Mouse (Mus musculus) heart, adult 2 months (tissue): ENCODE measurements around the gene Sarm1. TPM values are rescaled to one million over a fixed set of nuclear protein-coding genes. Genes with fewer than 3 reads are reported as not detected.
A peak's percentile ranks its signal among the peaks of the same experiment; 100 is the strongest.

ENCODE experiments used
- DNase-seq, 2 experiments: peaks; one replicate each; pipeline ENCODE4 v3.0.0; 2021
- H3K27ac ChIP-seq: fragments of 200-600 bp; 2 replicates; pipeline ENCODE4 v1.8.1; 2022
- H3K27me3 ChIP-seq: fragments of 200-500 bp; 2 replicates; pipeline ENCODE4 v1.6.1; 2012; ENCODE audit warnings: mild to moderate bottlenecking, low read length, inconsistent platforms, mixed read lengths; ENCODE audit not compliant: control insufficient read depth, insufficient read depth
- H3K36me3 ChIP-seq: fragments of 200-500 bp; 2 replicates; pipeline ENCODE4 v1.6.1; 2012; ENCODE audit warnings: low read length, inconsistent platforms; ENCODE audit not compliant: control insufficient read depth, insufficient read depth
- H3K4me1 ChIP-seq: fragments of 200-500 bp; 2 replicates; pipeline ENCODE4 v1.6.1; 2011; ENCODE audit warnings: low read length; ENCODE audit not compliant: control insufficient read depth, insufficient read depth
- H3K4me3 ChIP-seq: fragments of 200-600 bp; 2 replicates; pipeline ENCODE4 v1.8.1; 2022
- H3K79me2 ChIP-seq: fragments of 200-500 bp; replicated peaks from 2 replicates; pipeline ENCODE4 v1.6.1; 2012; ENCODE audit warnings: mild to moderate bottlenecking, inconsistent platforms, low read length, moderate library complexity, mixed read lengths; ENCODE audit not compliant: control insufficient read depth, insufficient read depth
- H3K9ac ChIP-seq: fragments of 200-500 bp; 2 replicates; pipeline ENCODE4 v1.6.1; 2012; ENCODE audit warnings: low read depth, mild to moderate bottlenecking, control low read depth, inconsistent platforms, low read length, mixed read lengths
- CTCF ChIP-seq: fragments of 200-600 bp; IDR thresholded peaks from 2 replicates; pipeline ENCODE4 v1.8.1; 2022; ENCODE audit warnings: antibody characterized with exemption, mild to moderate bottlenecking, moderate library complexity
- EP300 ChIP-seq: fragments of 200-500 bp; IDR thresholded peaks from 2 replicates; pipeline ENCODE4 v1.6.1; 2011; ENCODE audit warnings: low read depth, low read length, control low read depth; ENCODE audit not compliant: insufficient read depth
- POLR2A ChIP-seq: fragments of 200-500 bp; IDR thresholded peaks from 2 replicates; pipeline ENCODE4 v1.6.1; 2011; ENCODE audit warnings: mild to moderate bottlenecking, low read depth, low read length, control low read depth; ENCODE audit not compliant: insufficient read depth
- WGBS: fragments of 180-500 bp; shearing (Covaris S2); methylation state at CpG from one replicate; pipeline ENCODE4 v1.1.7; 2018; 5-methylcytosine and 5-hydroxymethylcytosine counted together
- intact Hi-C: fragments of 180-260 bp; cut with DNase I; formaldehyde crosslinking; loops from one replicate; pipeline ENCODE4 v1.15.1; 2025
- polyA plus RNA-seq: library from polyadenylated mRNA; depleted of rRNA; stranded (reverse); fragments of >200 nt; gene quantifications from 2 replicates; pipeline ENCODE4 v1.2.3, GENCODE M21; 2012; rRNA removed
- total RNA-seq, 2 experiments: library from RNA; stranded (reverse); gene quantifications; 2 replicates each; pipeline ENCODE4 v1.2.3; 2021

Gene Sarm1
- total and polyA plus RNA-seq, 3 experiments = 0.23 to 0.52 (median 0.45) TPM

- no peaks in the 10 kb centered on the region for H3K27me3 ChIP-seq
- no peak overlapping the region for H3K27ac ChIP-seq
- TF ChIP-seq CTCF (no peak), EP300 (no peak), POLR2A (no peak)
- DNase-seq = no peak
- intact Hi-C loops = no loop called here
- H3K9ac ChIP-seq = no peak overlapping the region
- H3K4me3 ChIP-seq = no peak overlapping the region
- no peaks in the 10 kb centered on the region for H3K36me3 ChIP-seq
- H3K4me1 ChIP-seq = no peaks in the 10 kb centered on the region; the same call in 1 of the 2 replicates
- no peaks in the 10 kb centered on the region for H3K79me2 ChIP-seq
- 95% methylated on average over 6 of the region's 6 CpGs for WGBS
These were observed 69.9 kb downstream of the Sarm1 start for GRCm38 (mm10) chr11:78427655-78428054.

DNA sequence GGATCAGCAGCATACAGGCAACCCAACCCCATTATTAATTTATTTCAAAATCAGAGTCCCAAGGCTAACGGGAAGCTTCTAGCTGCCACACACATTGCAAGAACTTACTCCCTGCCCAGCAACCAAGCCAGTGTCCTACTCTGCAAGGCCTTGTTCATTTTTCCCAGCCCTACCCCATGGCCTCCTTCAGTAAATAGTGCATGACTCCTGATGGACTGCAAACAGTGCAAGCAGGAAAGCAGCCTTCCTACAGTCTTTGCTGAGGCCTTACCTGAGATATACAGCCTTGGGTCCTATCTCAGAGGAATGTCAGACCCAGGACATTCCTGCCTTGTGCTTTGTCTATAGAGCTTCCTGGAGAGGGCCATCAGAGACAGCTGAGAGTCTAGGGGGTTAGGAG, 72.0 kb downstream of the Sarm1 start:
- intact Hi-C loops = no loop called here
- no peak for DNase-seq
- no peak overlapping the region for H3K4me3 ChIP-seq
- no peak overlapping the region for H3K9ac ChIP-seq
- TF ChIP-seq EP300 = no peak
- TF ChIP-seq POLR2A = no peak
- no peak for TF ChIP-seq CTCF
- H3K79me2 ChIP-seq = no peaks in the 10 kb centered on the region
- H3K27ac ChIP-seq = no peak overlapping the region
- H3K27me3 ChIP-seq = peaks cover 3% of the 10 kb centered on the region; the same call in 1 of the 2 replicates
- H3K36me3 ChIP-seq = no peaks in the 10 kb centered on the region
- 89% methylated on average over 1 of the region's 1 CpGs for WGBS
- H3K4me1 ChIP-seq = no peaks in the 10 kb centered on the region; the same call in 1 of the 2 replicates

GRCm38 (mm10) chr11:78424352-78424751, 73.2 kb downstream of the Sarm1 start:
- intact Hi-C loops = no loop called here
- no peaks in the 10 kb centered on the region; the same call in 1 of the 2 replicates for H3K4me1 ChIP-seq
- no peak overlapping the region for H3K27ac ChIP-seq
- no peaks in the 10 kb centered on the region for H3K79me2 ChIP-seq
- H3K36me3 ChIP-seq = no peaks in the 10 kb centered on the region
- no peak overlapping the region for H3K4me3 ChIP-seq
- H3K27me3 ChIP-seq = peaks cover 3% of the 10 kb centered on the region; the same call in 1 of the 2 replicates
- WGBS = 28% methylated on average over 2 of the region's 2 CpGs
- H3K9ac ChIP-seq = no peak overlapping the region
- DNase-seq = peak in 1 of 2 experiments; percentile 8
- TF ChIP-seq POLR2A = no peak
- no peak for TF ChIP-seq CTCF
- TF ChIP-seq EP300 = no peak

Other genes starting within 250 kb of the Sarm1 start
- gene 2610507B11Rik, start 236.0 kb downstream of the Sarm1 start, total RNA-seq = 100 to 1,000 TPM; 173 to 209 TPM
- 74.7 and 141 TPM in 2 replicates for gene 2610507B11Rik, start 236.0 kb downstream of the Sarm1 start, polyA plus RNA-seq
- under 1 TPM; 0.65 to 0.75 TPM for gene BC030499, start 206.9 kb downstream of the Sarm1 start, total RNA-seq
- gene BC030499, start 206.9 kb downstream of the Sarm1 start, polyA plus RNA-seq = 0.37 and 0.88 TPM in 2 replicates
- gene Spag5, start 196.2 kb downstream of the Sarm1 start, total RNA-seq = under 1 TPM; 0.27 to 0.42 TPM
- 0.64 and 0.94 TPM in 2 replicates for gene Spag5, start 196.2 kb downstream of the Sarm1 start, polyA plus RNA-seq
- gene Aldoc, start 174.8 kb downstream of the Sarm1 start, total RNA-seq = under 1 TPM; 0.73 to 0.80 TPM
- gene Aldoc, start 174.8 kb downstream of the Sarm1 start, polyA plus RNA-seq = 0.45 and 0.56 TPM in 2 replicates
- 10 to 100 TPM; 20.7 to 25.4 TPM for gene Pigs, start 169.3 kb downstream of the Sarm1 start, total RNA-seq
- 39.7 and 47.1 TPM in 2 replicates for gene Pigs, start 169.3 kb downstream of the Sarm1 start, polyA plus RNA-seq
- gene Unc119, start 154.3 kb downstream of the Sarm1 start, total RNA-seq = 1 to 10 TPM; 4.6 to 4.9 TPM
- gene Unc119, start 154.3 kb downstream of the Sarm1 start, polyA plus RNA-seq = 16.8 and 17.8 TPM in 2 replicates
- not detected for gene Foxn1, start 111.2 kb downstream of the Sarm1 start, total RNA-seq
- gene Foxn1, start 111.2 kb downstream of the Sarm1 start, polyA plus RNA-seq = not detected in 2 replicates
- gene Slc13a2, start 75.5 kb downstream of the Sarm1 start, total RNA-seq = not detected
- gene Slc13a2, start 75.5 kb downstream of the Sarm1 start, polyA plus RNA-seq = 0.23 TPM in 1 of 2 replicates, not detected in the other
- 1 to 10 TPM; 1.7 to 3.0 TPM for gene Slc46a1, start 32.1 kb downstream of the Sarm1 start, total RNA-seq
- gene Slc46a1, start 32.1 kb downstream of the Sarm1 start, polyA plus RNA-seq = 7.8 and 8.5 TPM in 2 replicates
- gene Vtn, start 1.3 kb upstream of the Sarm1 start, total RNA-seq = 10 to 100 TPM; 21.6 to 24.6 TPM
- 44.6 and 68.2 TPM in 2 replicates for gene Vtn, start 1.3 kb upstream of the Sarm1 start, polyA plus RNA-seq
- not detected for gene Sebox, start 5.7 kb upstream of the Sarm1 start, total RNA-seq
- 0.20 TPM in 1 of 2 replicates, not detected in the other for gene Sebox, start 5.7 kb upstream of the Sarm1 start, polyA plus RNA-seq
- 10 to 100 TPM; 11.3 to 11.5 TPM for gene Tmem199, start 14.4 kb upstream of the Sarm1 start, total RNA-seq
- gene Tmem199, start 14.4 kb upstream of the Sarm1 start, polyA plus RNA-seq = 7.9 and 14.0 TPM in 2 replicates
- 100 to 1,000 TPM; 127 to 140 TPM for gene Poldip2, start 14.4 kb upstream of the Sarm1 start, total RNA-seq
- gene Poldip2, start 14.4 kb upstream of the Sarm1 start, polyA plus RNA-seq = 102 and 151 TPM in 2 replicates
- gene Tnfaip1, start 38.6 kb upstream of the Sarm1 start, total RNA-seq = 10 to 100 TPM; 38.2 to 40.1 TPM
- 36.0 and 51.1 TPM in 2 replicates for gene Tnfaip1, start 38.6 kb upstream of the Sarm1 start, polyA plus RNA-seq
- 10 to 100 TPM; 37.6 to 40.6 TPM for gene Ift20, start 38.6 kb upstream of the Sarm1 start, total RNA-seq
- 34.6 and 39.4 TPM in 2 replicates for gene Ift20, start 38.6 kb upstream of the Sarm1 start, polyA plus RNA-seq
- 1 to 10 TPM; 5.2 to 6.1 TPM for gene Tmem97, start 53.0 kb upstream of the Sarm1 start, total RNA-seq
- gene Tmem97, start 53.0 kb upstream of the Sarm1 start, polyA plus RNA-seq = 6.4 and 6.8 TPM in 2 replicates
- 10 to 100 TPM; 13.0 to 14.9 TPM for gene Nlk, start 199.6 kb upstream of the Sarm1 start, total RNA-seq
- gene Nlk, start 199.6 kb upstream of the Sarm1 start, polyA plus RNA-seq = 10.7 and 15.1 TPM in 2 replicates